Mouse (Mus musculus): ENCODE results near the gene Fgfr3.

DNA sequence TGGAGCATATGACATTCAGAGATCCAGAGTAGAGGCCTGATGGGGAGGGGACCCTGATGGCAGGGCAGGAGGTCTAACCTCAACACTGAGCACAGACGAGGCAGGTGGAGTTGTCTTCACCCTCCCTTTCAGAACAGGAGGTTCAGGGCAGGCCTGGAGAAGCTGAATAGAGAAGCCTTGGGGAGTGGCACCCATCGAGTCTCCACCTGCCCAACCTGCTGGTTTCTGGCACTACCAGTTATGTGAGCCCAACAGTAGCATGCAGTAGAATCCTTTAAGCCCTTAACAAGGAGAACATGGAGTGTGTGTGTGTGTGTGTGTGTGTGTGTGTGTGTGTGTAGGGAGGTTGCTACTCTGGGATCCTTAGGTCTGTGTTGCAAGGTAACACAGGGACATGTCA is 8.9 kb upstream of the Fgfr3 start:
- no peak for TF ChIP-seq CTCF (IDR thresholded peaks at IDR 0.05; ENCODE audit: insufficient read depth, low read depth, low read length)
- no peak for TF ChIP-seq POLR2A (IDR thresholded peaks at IDR 0.05; ENCODE audit: insufficient read depth, low read depth, low read length)
